Mouse (Mus musculus) MEL-GATA-1-ER (cell line): ENCODE data around the gene Olfr478.
"Not testable (repeated sequence)": the region's sequence is repeated elsewhere in the genome, so short reads cannot be mapped to it uniquely, and the experiment has no call there.

Source experiments
- DNase-seq: peaks from one replicate; pipeline ENCODE4 v3.0.0-alpha.2; 2012; ENCODE audit warnings: low read depth; ENCODE audit errors: extremely low read depth

Gene Olfr478

DNA sequence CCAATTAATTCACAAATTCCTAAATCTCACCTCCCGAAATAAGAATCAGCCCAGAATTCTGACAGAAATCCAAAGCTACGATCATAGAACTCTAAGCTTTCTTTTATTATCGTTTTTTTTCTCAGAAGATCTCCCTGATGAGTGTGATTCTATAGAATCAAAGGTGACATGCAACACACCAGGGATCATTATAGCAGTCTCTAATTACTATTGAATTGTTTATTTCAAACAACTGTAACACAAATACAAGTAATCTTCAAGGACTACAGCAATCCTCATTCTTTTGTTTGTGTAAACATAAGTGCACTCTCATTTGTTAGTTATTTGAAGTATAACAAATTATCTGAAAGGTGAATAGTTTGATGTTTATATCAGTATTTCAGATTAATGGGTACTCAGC, at the start of gene Olfr478:
Gene Olfr478 (minus strand): TSS at position 101 of the 400 bp plus-strand sequence.
- no peak for DNase-seq

DNA sequence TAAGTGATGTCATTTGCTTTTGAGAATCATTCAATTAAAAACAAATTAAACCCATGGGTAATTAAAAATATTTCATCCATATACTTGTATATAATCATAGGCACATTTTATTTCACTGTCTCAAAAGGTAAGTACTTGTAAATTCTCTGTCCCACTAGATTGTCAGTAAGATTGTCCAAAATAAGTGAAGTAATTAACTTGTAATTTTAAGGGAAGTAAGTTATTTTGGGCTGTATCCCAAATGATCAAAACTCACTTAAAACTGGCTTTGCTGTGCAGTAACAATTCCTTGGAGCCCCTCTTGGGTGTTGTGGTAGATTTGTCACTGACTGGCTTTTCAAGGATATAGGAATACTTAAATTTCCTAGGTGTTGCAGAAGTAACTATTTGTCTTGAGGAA, 45.8 kb upstream of the Olfr478 start, which contains the start of gene Olfr481:
Gene Olfr481 (plus strand): TSS at position 301 of the 400 bp plus-strand sequence.
- no peak for DNase-seq

- no peak for DNase-seq
Observed at GRCm38 (mm10) chr7:108067246-108067645, 33.5 kb upstream of the Olfr478 start, which contains the start of gene Olfr480. Gene Olfr480 (minus strand): TSS chr7:108067346.

DNA sequence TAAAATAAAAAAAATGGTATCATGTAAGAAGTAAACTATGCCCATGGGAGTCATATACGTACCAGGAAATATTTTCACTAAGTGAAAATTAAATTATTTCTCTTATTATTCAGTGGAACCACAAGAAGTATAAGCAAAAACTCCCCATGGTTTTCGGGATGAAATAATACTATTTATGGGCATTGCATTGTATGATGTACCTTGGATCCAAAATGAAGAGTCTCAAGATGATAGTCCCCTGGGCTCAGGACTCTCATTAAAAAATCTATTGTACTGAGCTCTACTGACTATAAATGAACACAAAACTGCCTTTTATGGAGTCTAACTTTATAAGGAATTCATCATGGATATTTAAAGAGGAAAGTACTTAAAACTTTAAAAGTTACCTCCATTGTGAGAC, 16.6 kb upstream of the Olfr478 start, which contains the start of gene Olfr479:
Gene Olfr479 (plus strand): TSS at position 301 of the 400 bp plus-strand sequence.
- DNase-seq = no peak

DNA sequence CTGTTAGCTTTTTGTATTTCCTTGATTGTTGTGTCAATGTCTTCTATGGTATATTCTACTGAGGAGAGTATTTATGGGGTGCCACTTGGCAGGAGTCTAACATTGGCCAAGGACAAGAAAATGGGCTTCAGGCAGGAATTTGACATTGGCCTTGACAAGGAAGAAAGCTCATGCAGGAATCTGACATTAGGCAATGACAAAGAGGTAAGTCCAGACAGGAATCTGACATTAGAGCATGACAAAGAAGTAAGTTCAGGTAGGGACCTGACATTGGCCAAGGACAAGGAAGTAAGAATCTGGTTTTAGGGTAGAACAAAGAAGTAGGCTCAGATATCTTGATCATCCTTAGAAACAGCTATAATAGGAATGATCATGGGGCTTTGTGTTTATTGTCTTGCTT, 19.5 kb downstream of the Olfr478 start:
- not testable (repeated sequence) for DNase-seq

- DNase-seq = no peak
Observed at GRCm38 (mm10) chr7:107986393-107986792, 47.4 kb downstream of the Olfr478 start, which contains the start of gene Olfr477. Gene Olfr477 (plus strand): TSS chr7:107986693.
